Mouse (Mus musculus): ENCODE results near the gene Ttc23l.
A peak's percentile ranks its signal among the peaks of the same experiment; 100 is the strongest.
"Not testable (repeated sequence)": the region's sequence is repeated elsewhere in the genome, so short reads cannot be mapped to it uniquely, and the experiment has no call there.

Ttc23l gene

DNA sequence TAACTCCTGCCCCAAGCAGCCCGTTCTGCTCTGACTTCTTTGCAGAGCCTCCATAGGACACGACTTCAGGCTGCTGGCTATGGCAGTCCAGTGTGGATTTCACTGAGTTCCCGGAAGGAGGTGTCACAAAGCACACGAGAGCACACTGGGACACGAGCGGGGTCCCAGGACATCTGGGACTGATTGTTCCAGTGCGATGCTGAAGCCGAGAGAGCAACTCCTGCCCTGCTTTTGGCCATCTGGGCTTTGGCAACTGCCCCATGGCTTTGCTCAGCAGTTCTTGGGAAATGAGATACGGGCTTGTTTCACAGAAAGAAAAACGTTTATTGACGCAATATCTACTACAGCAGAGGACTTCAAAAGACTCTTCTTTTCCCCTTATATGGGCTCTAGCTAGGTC is 52.4 kb downstream of the Ttc23l start:
- DNase-seq: no peak

DNA sequence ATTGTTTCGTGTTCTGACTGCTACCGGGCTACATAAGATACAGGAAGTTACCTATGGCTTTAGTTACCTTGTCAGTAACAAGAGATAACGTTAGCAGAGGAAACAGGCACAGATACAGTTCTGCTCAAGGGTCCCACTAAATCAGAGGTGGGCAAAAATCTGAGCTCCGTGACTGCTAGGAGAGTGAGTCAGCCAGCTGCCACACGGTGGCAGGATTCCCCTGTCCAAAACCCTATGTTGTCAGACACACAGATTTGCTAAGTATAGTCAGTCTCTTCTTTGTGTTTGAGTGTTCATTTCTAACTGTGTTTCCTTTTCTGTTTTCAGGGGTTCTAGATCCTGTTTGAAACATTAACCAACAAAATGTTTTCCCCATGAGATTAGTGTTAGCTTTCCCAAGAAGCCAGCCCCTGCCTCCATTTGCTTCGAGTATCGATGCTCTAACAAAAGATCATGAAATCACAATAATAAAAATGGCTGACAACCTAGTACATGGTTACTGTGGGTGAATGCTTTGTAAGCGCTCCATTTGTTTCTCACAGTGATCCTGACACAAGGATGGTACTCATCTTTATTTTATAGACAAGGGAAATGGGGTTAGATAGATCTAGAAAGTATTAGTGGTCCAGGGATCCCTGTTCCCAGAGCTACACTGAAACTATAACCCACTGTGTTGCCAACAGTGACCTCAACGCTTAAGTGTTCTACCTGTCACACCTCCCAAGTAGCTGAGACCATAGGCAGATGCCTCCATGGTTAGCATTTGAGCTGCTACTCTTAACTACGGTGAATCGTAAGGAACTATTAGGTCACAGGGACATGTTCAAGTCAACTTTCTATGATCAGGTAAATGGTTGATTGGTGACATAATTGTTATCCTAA is 57.4 kb downstream of the Ttc23l start:
- DNase-seq: no peak

GRCm38 (mm10) chr15:10500035-10500434 is 58.4 kb downstream of the Ttc23l start:
- DNase-seq: no peak

DNA sequence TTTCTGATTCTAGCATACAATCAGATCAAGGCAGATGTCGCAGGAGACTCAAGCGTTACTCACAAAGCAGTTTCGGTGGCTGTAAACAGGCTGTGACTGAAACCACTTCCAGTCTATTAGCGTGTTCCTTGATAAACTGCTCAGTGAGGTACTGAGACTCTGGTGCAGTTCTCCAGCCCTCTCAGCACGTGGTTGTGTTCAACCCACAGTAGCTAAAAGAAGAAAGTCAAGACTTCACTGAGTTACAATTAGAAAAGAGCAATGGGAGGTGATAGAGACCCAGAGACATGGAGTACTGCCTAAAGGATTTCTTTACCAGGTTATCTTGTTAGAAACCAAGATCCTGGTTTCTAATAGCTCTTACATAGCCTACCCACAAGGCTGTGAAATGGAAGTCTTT is 58.9 kb downstream of the Ttc23l start:
- DNase-seq: no peak

GRCm38 (mm10) chr15:10496696-10497095 is 61.8 kb downstream of the Ttc23l start:
- not testable (repeated sequence) for DNase-seq

DNA sequence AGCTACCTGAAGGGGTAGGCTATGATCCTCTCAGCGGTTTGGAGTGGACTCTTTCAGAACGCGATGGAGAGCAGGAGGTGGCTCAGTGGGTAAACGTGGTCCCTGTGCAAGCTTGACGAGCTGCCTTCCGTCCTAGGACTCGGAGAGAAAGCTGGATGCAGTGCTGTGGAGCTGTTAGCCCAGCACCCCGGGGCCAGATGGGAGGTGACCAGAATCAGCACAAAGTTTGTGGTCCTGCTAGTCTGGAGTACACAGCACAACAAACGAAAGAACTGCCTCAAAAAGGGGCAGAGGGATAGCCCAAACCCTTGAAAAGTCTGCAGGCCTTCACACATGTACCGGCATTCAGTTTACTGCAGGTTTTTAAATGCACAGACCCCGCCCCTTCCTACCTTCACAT is 62.5 kb downstream of the Ttc23l start:
- DNase-seq: no peak

DNA sequence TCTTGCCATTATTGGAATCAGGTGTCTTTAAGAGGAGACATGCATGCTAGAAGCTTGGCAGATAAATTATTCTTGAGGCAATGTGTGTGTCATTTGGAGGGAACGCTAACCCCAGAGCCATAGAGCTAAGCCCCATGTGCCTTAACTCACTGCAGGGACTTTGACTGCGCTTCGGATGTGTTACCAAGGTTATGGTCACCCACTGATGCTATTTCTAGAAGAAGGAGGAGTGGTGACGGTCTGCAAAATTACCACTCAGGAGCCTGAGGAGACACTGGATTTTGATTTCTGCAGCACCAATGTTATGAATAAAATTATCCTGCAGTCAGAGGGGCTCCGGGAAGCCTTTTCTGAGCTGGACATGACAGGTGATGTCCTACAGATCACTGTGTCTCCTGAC is 68.4 kb downstream of the Ttc23l start:
- no peak for DNase-seq

GRCm38 (mm10) chr15:10487246-10487645 is 71.2 kb downstream of the Ttc23l start:
- DNase-seq: no peak

DNA sequence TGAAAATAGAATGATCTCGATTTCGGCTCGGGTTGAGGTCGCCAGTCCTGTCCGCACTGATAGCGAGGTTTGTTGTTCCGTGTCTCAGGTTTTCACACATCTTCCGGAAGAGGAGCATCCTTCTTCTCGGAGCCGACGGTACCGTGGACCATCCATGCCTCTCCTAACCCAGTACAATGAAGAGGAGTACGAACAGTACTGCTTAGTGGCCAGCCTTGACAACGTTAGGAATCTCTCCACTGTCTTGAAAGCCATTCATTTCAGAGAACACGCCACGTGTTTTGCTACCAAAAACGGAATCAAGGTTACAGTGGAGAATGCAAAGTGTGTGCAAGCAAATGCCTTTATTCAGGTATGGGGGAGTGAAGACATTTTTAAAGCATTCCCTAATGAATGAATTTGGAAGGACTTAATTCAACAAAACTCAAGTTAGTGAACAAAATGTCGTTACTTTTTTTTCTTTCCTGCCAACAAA is 72.1 kb downstream of the Ttc23l start:
- no peak for DNase-seq

DNA sequence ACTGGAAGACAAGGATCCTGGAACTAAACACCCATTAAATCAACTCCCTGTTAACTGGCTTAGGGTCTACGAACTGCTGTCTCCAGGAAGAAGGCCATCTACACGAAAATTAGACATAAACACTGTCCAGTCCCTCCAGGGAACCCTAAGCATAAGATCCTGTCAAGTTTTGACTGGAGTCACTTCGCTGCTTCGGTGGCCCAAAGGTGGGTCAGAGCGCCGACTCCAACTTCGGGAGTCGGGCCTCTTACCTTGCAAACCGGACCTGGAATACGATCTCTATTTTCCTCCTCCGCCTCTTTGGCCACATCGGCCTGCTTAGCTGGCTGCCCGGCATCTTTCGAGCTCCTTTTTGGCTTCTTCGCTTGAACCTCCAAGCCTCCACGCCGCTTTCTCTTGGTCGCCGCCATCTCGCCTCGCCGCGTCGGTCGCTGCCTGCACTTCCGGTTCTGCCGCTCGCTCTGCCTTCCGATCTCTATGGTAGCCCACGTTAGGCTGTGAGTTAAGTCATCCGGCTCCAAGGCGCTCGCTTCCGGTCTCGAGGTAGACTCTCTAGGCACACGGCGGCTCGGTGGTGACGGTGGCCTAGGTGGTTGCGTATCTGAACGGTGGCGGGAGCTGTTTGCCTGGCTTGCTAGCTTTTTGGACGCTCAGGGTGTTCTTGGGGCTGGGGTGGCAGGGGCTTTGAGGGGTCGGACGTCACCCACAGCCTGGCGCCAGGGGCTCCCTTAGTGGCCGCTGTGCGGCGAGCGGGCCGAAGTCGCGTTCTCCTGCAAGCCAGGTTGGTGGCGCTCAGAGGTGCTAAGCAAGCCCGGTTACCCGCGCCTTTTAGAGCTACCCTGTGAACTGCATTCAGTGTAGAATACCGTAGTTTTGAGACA is 72.7 kb downstream of the Ttc23l start, which contains the start of the genes Brix1 and Rad1:
Brix1 (minus strand) TSS at position 464 of the 881 bp plus-strand sequence.
Rad1 (plus strand) TSS at position 535 of the 881 bp plus-strand sequence.
- DNase-seq: peak; percentile 90 to 91

GRCm38 (mm10) chr15:10470941-10471340 is 87.5 kb downstream of the Ttc23l start:
- no peak for DNase-seq

GRCm38 (mm10) chr15:10470151-10470831 is 88.2 kb downstream of the Ttc23l start, which contains the start of gene Dnajc21:
Gene Dnajc21, minus strand, starts transcription at chr15:10470516.
- peak; percentile 85 to 87 for DNase-seq

GRCm38 (mm10) chr15:10469641-10470150 is 88.8 kb downstream of the Ttc23l start:
- no peak for DNase-seq

DNA sequence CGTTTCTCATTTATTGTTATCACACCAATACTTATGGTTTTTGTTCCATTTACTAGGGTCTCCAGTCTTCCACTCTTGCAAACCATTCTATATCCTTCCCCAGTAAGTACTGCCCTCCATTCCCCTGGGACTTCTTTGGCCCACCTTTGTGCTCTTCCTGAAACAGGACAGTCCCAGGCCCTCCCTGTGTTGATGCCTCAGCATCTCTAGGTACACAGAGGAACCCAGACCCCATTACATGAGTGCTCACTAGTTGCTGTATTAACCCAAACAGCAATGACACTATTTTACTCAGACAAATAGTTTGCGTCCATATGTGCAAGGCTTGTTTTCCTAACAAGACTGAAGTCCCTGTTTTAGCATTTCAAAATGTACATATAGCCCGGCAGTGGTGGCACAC is 89.7 kb downstream of the Ttc23l start:
- no peak for DNase-seq

- DNase-seq: no peak
These were observed 93.8 kb downstream of the Ttc23l start for GRCm38 (mm10) chr15:10464678-10465077.

GRCm38 (mm10) chr15:10463555-10463954 is 94.9 kb downstream of the Ttc23l start:
- DNase-seq: no peak

- DNase-seq: no peak
These were observed 97.5 kb downstream of the Ttc23l start for GRCm38 (mm10) chr15:10460986-10461385.
